Mouse (Mus musculus): Measurements from ENCODE around the gene Fosb. TPM values are rescaled to one million over a fixed set of nuclear protein-coding genes. Genes with fewer than 3 reads are reported as not detected.
A peak's percentile ranks its signal among the peaks of the same experiment; 100 is the strongest.

Gene Fosb
- total RNA-seq (2014; rRNA removed) (0.07 and 0.09 TPM in 2 replicates), polyA plus RNA-seq (2012; rRNA removed) (0.06 and 0.11 TPM in 2 replicates)

GRCm38 (mm10) chr7:19309884-19310641 lies at the start of gene Fosb:
Gene Fosb (minus strand): TSS chr7:19310051.
- Histone ChIP-seq H3K36me3 (ENCODE audit: control insufficient read depth, insufficient read depth, low read length) (no peaks in the 10 kb centered on the region), H3K27ac (replicated peaks; ENCODE audit: insufficient read depth, low read depth, low read length) (peak within 1 kb of the TSS; percentile 51; the same call in 1 of the 2 replicates), H3K79me2 (ENCODE audit: control insufficient read depth, insufficient read depth, low read length) (no peaks in the 10 kb centered on the region), H3K9ac (ENCODE audit: low read depth, low read length) (peak within 1 kb of the TSS; percentile 59), H3K4me1 (ENCODE audit: control insufficient read depth, insufficient read depth, low read length) (peaks cover 1% of the 10 kb centered on the region; the same call in 1 of the 2 replicates), H3K27me3 (ENCODE audit: control insufficient read depth, insufficient read depth, low read length) (no peaks in the 10 kb centered on the region), H3K4me3 (ENCODE audit: insufficient read depth, low read depth, low read length) (peak within 1 kb of the TSS; percentile 84)
- WGBS = under 1% methylated on average over 48 of the region's 49 CpGs
- TF ChIP-seq CTCF (IDR thresholded peaks at IDR 0.05; ENCODE audit: low read depth, low read length) (peak; percentile 37; the same call in 1 of the 2 replicates), POLR2A (IDR thresholded peaks at IDR 0.05; ENCODE audit: extremely low read depth, insufficient read depth, low read length) (no peak)
- peak; percentile 83 for DNase-seq (ENCODE audit: extremely low read depth, low read depth, low spot score)

GRCm38 (mm10) chr7:19359299-19359891 lies 49.5 kb upstream of the Fosb start, which contains the start of the genes Cd3eap and Ppp1r13l:
Gene Cd3eap (minus strand): TSS chr7:19359483.
Gene Ppp1r13l (plus strand): TSS chr7:19359749.
- H3K36me3 ChIP-seq (ENCODE audit: control insufficient read depth, insufficient read depth, low read length) = no peaks in the 10 kb centered on the region
- no peak for TF ChIP-seq CTCF (IDR thresholded peaks at IDR 0.05; ENCODE audit: low read depth, low read length)
- TF ChIP-seq POLR2A (IDR thresholded peaks at IDR 0.05; ENCODE audit: extremely low read depth, insufficient read depth, low read length) = 0 out of 2 replicates have a peak, but pooled peaks have one; percentile 56
- H3K79me2 ChIP-seq (ENCODE audit: control insufficient read depth, insufficient read depth, low read length) = no peaks in the 10 kb centered on the region
- peak within 1 kb of the TSS; percentile 67 for H3K9ac ChIP-seq (ENCODE audit: low read depth, low read length)
- H3K27ac ChIP-seq (replicated peaks; ENCODE audit: insufficient read depth, low read depth, low read length) = peak within 1 kb of the TSS; percentile 50
- H3K27me3 ChIP-seq (ENCODE audit: control insufficient read depth, insufficient read depth, low read length) = no peaks in the 10 kb centered on the region
- H3K4me3 ChIP-seq (ENCODE audit: insufficient read depth, low read depth, low read length) = peak within 1 kb of the TSS; percentile 90
- under 1% methylated on average over 31 of the region's 31 CpGs for WGBS
- peaks cover 4% of the 10 kb centered on the region; the same call in 1 of the 2 replicates for H3K4me1 ChIP-seq (ENCODE audit: control insufficient read depth, insufficient read depth, low read length)
- peak; percentile 86 for DNase-seq (ENCODE audit: extremely low read depth, low read depth, low spot score)

GRCm38 (mm10) chr7:19358634-19359033 lies 48.8 kb upstream of the Fosb start:
- no peaks in the 10 kb centered on the region for H3K36me3 ChIP-seq (ENCODE audit: control insufficient read depth, insufficient read depth, low read length)
- no peaks in the 10 kb centered on the region for H3K79me2 ChIP-seq (ENCODE audit: control insufficient read depth, insufficient read depth, low read length)
- no peak overlapping the region for H3K9ac ChIP-seq (ENCODE audit: low read depth, low read length)
- no peak for DNase-seq (ENCODE audit: extremely low read depth, low read depth, low spot score)
- H3K27ac ChIP-seq (replicated peaks; ENCODE audit: insufficient read depth, low read depth, low read length) = no peak overlapping the region
- 13% methylated on average over 13 of the region's 13 CpGs for WGBS
- no peaks in the 10 kb centered on the region for H3K27me3 ChIP-seq (ENCODE audit: control insufficient read depth, insufficient read depth, low read length)
- peaks cover 4% of the 10 kb centered on the region; the same call in 1 of the 2 replicates for H3K4me1 ChIP-seq (ENCODE audit: control insufficient read depth, insufficient read depth, low read length)
- TF ChIP-seq POLR2A (IDR thresholded peaks at IDR 0.05; ENCODE audit: extremely low read depth, insufficient read depth, low read length) (no peak), CTCF (IDR thresholded peaks at IDR 0.05; ENCODE audit: low read depth, low read length) (no peak)
- peak overlapping the region; percentile 90 for H3K4me3 ChIP-seq (ENCODE audit: insufficient read depth, low read depth, low read length)

GRCm38 (mm10) chr7:19357381-19358375 lies 47.8 kb upstream of the Fosb start:
- WGBS = 93% methylated on average over 25 of the region's 25 CpGs
- no peak overlapping the region for H3K27ac ChIP-seq (replicated peaks; ENCODE audit: insufficient read depth, low read depth, low read length)

GRCm38 (mm10) chr7:19356311-19356710 lies 46.5 kb upstream of the Fosb start:
- WGBS = 79% methylated on average over 10 of the region's 10 CpGs
- Histone ChIP-seq H3K79me2 (ENCODE audit: control insufficient read depth, insufficient read depth, low read length) (no peaks in the 10 kb centered on the region), H3K9ac (ENCODE audit: low read depth, low read length) (no peak overlapping the region), H3K4me1 (ENCODE audit: control insufficient read depth, insufficient read depth, low read length) (0 out of 2 replicates have a peak, but pooled peaks cover 2% of the 10 kb centered on the region), H3K4me3 (ENCODE audit: insufficient read depth, low read depth, low read length) (no peak overlapping the region), H3K27ac (replicated peaks; ENCODE audit: insufficient read depth, low read depth, low read length) (no peak overlapping the region), H3K27me3 (ENCODE audit: control insufficient read depth, insufficient read depth, low read length) (no peaks in the 10 kb centered on the region), H3K36me3 (ENCODE audit: control insufficient read depth, insufficient read depth, low read length) (no peaks in the 10 kb centered on the region)
- TF ChIP-seq POLR2A (IDR thresholded peaks at IDR 0.05; ENCODE audit: extremely low read depth, insufficient read depth, low read length) (no peak), CTCF (IDR thresholded peaks at IDR 0.05; ENCODE audit: low read depth, low read length) (no peak)
- no peak for DNase-seq (ENCODE audit: extremely low read depth, low read depth, low spot score)

More at GRCm38 (mm10) chr7:19357381-19358375, 47.8 kb upstream of the Fosb start:
- H3K36me3 ChIP-seq (ENCODE audit: control insufficient read depth, insufficient read depth, low read length) = no peaks in the 10 kb centered on the region
- 0 out of 2 replicates have a peak, but pooled peaks cover 2% of the 10 kb centered on the region for H3K4me1 ChIP-seq (ENCODE audit: control insufficient read depth, insufficient read depth, low read length)
- no peak overlapping the region for H3K4me3 ChIP-seq (ENCODE audit: insufficient read depth, low read depth, low read length)
- no peak for DNase-seq (ENCODE audit: extremely low read depth, low read depth, low spot score)
- TF ChIP-seq POLR2A (IDR thresholded peaks at IDR 0.05; ENCODE audit: extremely low read depth, insufficient read depth, low read length) (no peak), CTCF (IDR thresholded peaks at IDR 0.05; ENCODE audit: low read depth, low read length) (no peak)
- H3K9ac ChIP-seq (ENCODE audit: low read depth, low read length) = no peak overlapping the region
- H3K79me2 ChIP-seq (ENCODE audit: control insufficient read depth, insufficient read depth, low read length) = no peaks in the 10 kb centered on the region
- no peaks in the 10 kb centered on the region for H3K27me3 ChIP-seq (ENCODE audit: control insufficient read depth, insufficient read depth, low read length)

Data from liver, adult 2 months (tissue).